Mouse (Mus musculus): ENCODE measurements around the gene Etl4. TPM values are rescaled to one million over a fixed set of nuclear protein-coding genes. Genes with fewer than 3 reads are reported as not detected.

The Etl4 gene
- polyA plus RNA-seq, 1 experiment from 2014 or later: 12.4 TPM

DNA sequence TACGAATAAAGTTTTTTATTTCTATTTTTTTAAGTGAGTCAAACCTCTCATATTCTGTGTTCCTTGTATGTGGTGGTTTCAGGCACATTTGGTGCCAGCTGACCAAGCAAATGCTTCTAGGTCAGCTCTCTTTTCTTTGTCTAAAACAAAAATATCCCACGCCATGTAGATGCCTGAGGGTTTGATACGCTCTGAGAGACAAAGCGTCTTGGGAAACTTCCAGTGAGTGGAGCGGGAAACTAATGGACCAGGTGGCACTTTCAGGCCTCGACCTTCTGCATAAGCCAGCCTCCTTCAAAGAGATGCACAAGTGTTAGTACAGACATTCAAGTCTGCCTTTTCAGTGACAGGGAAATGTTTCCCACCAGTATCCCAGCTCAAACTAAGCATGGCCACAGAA is 426.6 kb downstream of the Etl4 start:
- TF ChIP-seq CTCF (IDR thresholded peaks at IDR 0.05; ENCODE audit: low read depth) (no peak), EP300 (optimal IDR thresholded peaks at IDR 0.05) (no peak)
- Histone ChIP-seq H3K27me3 (ENCODE audit: control insufficient read depth, insufficient read depth, low read length) (no peaks in the 10 kb centered on the region), H3K4me2 (replicated peaks; ENCODE audit: low read depth) (no peak overlapping the region), H3K4me3 (ENCODE audit: low read depth, low read length) (no peak overlapping the region), H3K9me3 (ENCODE audit: control insufficient read depth, low read length) (no peaks in the 10 kb centered on the region), H3K36me3 (ENCODE audit: control insufficient read depth, insufficient read depth, low read length) (no peaks in the 10 kb centered on the region), H3K4me1 (replicated peaks; ENCODE audit: control insufficient read depth, insufficient read depth) (0 out of 2 replicates have a peak, but pooled peaks cover 3% of the 10 kb centered on the region), H3K9ac (ENCODE audit: low read length) (no peak overlapping the region), H3K27ac (replicated peaks) (no peak overlapping the region)
- ATAC-seq (ENCODE audit: low FRiP score, low TSS enrichment) (no peak), DNase-seq (ENCODE audit: low spot score) (no peak)
- WGBS: 88% methylated on average over 6 of the region's 6 CpGs

DNA sequence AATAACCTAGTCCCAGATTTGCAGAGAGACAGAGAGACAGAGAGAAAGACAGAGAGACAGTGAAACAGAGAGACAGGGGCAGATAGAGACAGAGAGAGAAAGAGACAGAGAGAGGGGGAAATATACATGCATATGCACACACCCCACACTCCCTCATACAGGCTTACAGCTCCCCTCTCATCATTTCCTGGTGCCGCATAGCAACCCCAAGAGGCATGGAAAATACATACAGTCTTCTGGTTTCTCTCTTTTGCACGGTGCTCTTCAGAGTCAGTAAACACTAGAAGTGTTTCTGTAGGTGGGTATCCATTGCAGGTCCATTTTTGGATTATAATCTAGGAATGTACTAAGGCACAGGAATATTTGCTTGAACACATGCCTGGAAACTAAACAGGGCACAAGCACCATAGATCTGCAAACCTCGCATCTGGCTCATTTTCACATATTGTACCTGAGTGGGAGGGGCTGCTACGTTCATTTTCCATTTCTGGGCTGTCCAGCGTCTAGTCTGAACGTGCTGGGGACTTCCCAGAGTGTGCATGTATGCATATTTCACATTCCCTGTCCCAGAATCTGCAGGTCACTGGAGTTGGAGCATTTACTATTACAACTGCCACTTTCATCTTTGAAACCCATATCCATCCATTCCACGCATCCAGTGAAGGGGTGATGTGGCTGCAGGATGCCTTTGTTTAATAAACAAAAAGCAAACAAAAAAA is 429.6 kb downstream of the Etl4 start:
- Histone ChIP-seq H3K27ac (replicated peaks) (no peak overlapping the region), H3K9me3 (ENCODE audit: control insufficient read depth, low read length) (no peaks in the 10 kb centered on the region), H3K27me3 (ENCODE audit: control insufficient read depth, insufficient read depth, low read length) (no peaks in the 10 kb centered on the region), H3K4me1 (replicated peaks; ENCODE audit: control insufficient read depth, insufficient read depth) (0 out of 2 replicates have a peak, but pooled peaks cover 3% of the 10 kb centered on the region), H3K9ac (ENCODE audit: low read length) (peak overlapping the region; percentile 27; the same call in 1 of the 2 replicates), H3K4me2 (replicated peaks; ENCODE audit: low read depth) (peak overlapping the region; percentile 48), H3K4me3 (ENCODE audit: low read depth, low read length) (peak overlapping the region; percentile 29; the same call in 1 of the 2 replicates), H3K36me3 (ENCODE audit: control insufficient read depth, insufficient read depth, low read length) (no peaks in the 10 kb centered on the region)
- TF ChIP-seq CTCF (IDR thresholded peaks at IDR 0.05; ENCODE audit: low read depth) (no peak), EP300 (optimal IDR thresholded peaks at IDR 0.05) (no peak)
- WGBS: 34% methylated on average over 7 of the region's 7 CpGs
- no peak for DNase-seq (ENCODE audit: low spot score)
- ATAC-seq (ENCODE audit: low FRiP score, low TSS enrichment): no peak

DNA sequence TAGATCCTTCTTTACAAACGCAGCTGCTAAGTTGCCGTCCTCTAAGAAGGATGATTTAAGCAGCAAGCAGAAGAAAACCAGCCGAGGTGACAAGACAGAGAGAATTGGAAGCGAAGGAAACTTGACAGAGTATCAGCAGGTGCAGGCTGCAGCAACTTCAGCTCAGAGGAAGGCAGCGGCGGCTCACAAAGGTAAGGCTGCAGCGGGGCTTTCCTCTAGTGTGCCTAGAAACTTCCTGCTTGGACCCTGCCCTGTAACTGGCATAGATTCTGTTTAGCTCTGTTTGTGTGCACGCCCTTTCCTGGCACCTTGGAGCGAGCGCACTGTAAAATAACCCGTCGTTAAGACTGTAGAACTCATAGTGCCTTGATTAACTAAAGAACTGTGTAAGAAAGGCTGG is 430.3 kb downstream of the Etl4 start:
- no peak for TF ChIP-seq CTCF (IDR thresholded peaks at IDR 0.05; ENCODE audit: low read depth)
- no peak for TF ChIP-seq EP300 (optimal IDR thresholded peaks at IDR 0.05)
- Histone ChIP-seq H3K9ac (ENCODE audit: low read length) (peak overlapping the region; percentile 27; the same call in 1 of the 2 replicates), H3K36me3 (ENCODE audit: control insufficient read depth, insufficient read depth, low read length) (no peaks in the 10 kb centered on the region), H3K4me1 (replicated peaks; ENCODE audit: control insufficient read depth, insufficient read depth) (0 out of 2 replicates have a peak, but pooled peaks cover 3% of the 10 kb centered on the region), H3K4me2 (replicated peaks; ENCODE audit: low read depth) (peak overlapping the region; percentile 48), H3K27me3 (ENCODE audit: control insufficient read depth, insufficient read depth, low read length) (no peaks in the 10 kb centered on the region), H3K9me3 (ENCODE audit: control insufficient read depth, low read length) (no peaks in the 10 kb centered on the region), H3K27ac (replicated peaks) (no peak overlapping the region), H3K4me3 (ENCODE audit: low read depth, low read length) (peak overlapping the region; percentile 29)
- ATAC-seq (ENCODE audit: low FRiP score, low TSS enrichment): peak; percentile 84
- DNase-seq (ENCODE audit: low spot score): peak; percentile 64
- 12% methylated on average over 12 of the region's 12 CpGs for WGBS

DNA sequence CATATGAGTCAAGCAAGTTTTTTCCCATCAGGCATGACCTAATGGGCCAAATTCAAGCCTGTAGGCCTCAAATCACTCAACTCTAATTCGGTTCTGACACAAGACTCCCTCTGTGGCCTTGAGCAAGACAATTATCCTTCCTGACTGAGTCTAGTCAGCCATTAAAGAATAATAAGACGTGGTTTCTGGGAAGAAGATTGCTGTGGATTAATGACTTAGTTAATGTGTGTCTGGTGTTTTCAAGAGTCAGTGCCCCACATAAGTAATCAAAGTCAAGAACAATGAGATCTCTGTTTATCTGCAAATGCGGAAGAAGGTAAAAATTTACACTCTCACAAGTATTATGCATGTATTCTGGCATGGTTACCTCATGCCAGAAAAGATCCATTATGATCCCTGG is 437.3 kb downstream of the Etl4 start:
- H3K4me1 ChIP-seq (replicated peaks; ENCODE audit: control insufficient read depth, insufficient read depth): no peaks in the 10 kb centered on the region
- 53% methylated on average over 3 of the region's 3 CpGs for WGBS
- DNase-seq (ENCODE audit: low spot score) (no peak), ATAC-seq (ENCODE audit: low FRiP score, low TSS enrichment) (no peak)
- no peak overlapping the region for H3K4me3 ChIP-seq (ENCODE audit: low read depth, low read length)
- TF ChIP-seq CTCF (IDR thresholded peaks at IDR 0.05; ENCODE audit: low read depth): no peak
- no peak for TF ChIP-seq EP300 (optimal IDR thresholded peaks at IDR 0.05)
- no peak overlapping the region for H3K27ac ChIP-seq (replicated peaks)
- no peak overlapping the region for H3K4me2 ChIP-seq (replicated peaks; ENCODE audit: low read depth)
- H3K36me3 ChIP-seq (ENCODE audit: control insufficient read depth, insufficient read depth, low read length): no peaks in the 10 kb centered on the region
- H3K27me3 ChIP-seq (ENCODE audit: control insufficient read depth, insufficient read depth, low read length): no peaks in the 10 kb centered on the region
- H3K9ac ChIP-seq (ENCODE audit: low read length): no peak overlapping the region
- H3K9me3 ChIP-seq (ENCODE audit: control insufficient read depth, low read length): no peaks in the 10 kb centered on the region

DNA sequence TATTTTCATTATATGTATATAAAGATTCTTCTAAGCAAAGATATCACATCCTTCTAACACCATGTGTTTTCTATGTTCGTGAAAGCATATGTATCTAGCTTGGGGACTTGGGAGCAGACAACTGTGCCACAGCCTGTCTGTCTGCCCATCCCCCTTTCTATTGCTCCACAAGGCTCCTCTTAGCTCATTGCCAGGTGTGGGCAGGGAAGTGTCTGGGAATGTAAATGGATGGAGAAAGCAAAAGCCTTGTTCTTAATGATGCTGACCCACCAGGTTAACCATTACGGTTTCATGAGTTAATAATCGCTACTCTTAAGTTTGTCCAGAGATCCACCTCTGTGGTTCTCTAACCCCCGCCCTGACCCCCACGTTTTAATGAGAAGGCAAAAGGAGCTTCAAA is 439.7 kb downstream of the Etl4 start:
- H3K36me3 ChIP-seq (ENCODE audit: control insufficient read depth, insufficient read depth, low read length): no peaks in the 10 kb centered on the region
- H3K4me1 ChIP-seq (replicated peaks; ENCODE audit: control insufficient read depth, insufficient read depth): no peaks in the 10 kb centered on the region
- H3K4me3 ChIP-seq (ENCODE audit: low read depth, low read length): no peak overlapping the region
- WGBS: 66% methylated on average over 5 of the region's 5 CpGs
- TF ChIP-seq EP300 (optimal IDR thresholded peaks at IDR 0.05): no peak
- no peak for TF ChIP-seq CTCF (IDR thresholded peaks at IDR 0.05; ENCODE audit: low read depth)
- no peaks in the 10 kb centered on the region for H3K27me3 ChIP-seq (ENCODE audit: control insufficient read depth, insufficient read depth, low read length)
- no peak overlapping the region for H3K4me2 ChIP-seq (replicated peaks; ENCODE audit: low read depth)
- DNase-seq (ENCODE audit: low spot score) (no peak), ATAC-seq (ENCODE audit: low FRiP score, low TSS enrichment) (no peak)
- H3K9ac ChIP-seq (ENCODE audit: low read length): no peak overlapping the region
- H3K27ac ChIP-seq (replicated peaks): no peak overlapping the region
- H3K9me3 ChIP-seq (ENCODE audit: control insufficient read depth, low read length): no peaks in the 10 kb centered on the region

DNA sequence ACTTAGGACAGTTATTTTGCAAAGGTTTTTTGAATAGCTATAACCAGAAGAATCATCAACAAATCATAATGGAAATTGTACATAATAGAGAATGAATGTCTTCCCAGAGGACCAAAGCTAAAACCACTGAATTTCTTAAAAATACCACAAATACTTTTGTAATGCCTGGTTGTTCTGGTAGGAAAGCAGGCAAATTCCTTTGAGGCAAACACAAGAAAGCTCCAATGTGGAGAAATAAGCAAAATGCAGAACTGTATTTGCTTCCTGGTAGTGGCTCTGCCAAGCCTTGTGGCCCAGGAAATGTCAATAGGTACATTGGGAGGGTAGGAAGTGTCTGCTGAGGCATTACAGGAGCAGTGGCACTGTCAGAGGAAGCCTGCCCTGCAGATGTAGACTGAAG is 443.2 kb downstream of the Etl4 start:
- Histone ChIP-seq H3K4me3 (ENCODE audit: low read depth, low read length) (no peak overlapping the region), H3K9me3 (ENCODE audit: control insufficient read depth, low read length) (no peaks in the 10 kb centered on the region), H3K4me1 (replicated peaks; ENCODE audit: control insufficient read depth, insufficient read depth) (no peaks in the 10 kb centered on the region), H3K27me3 (ENCODE audit: control insufficient read depth, insufficient read depth, low read length) (no peaks in the 10 kb centered on the region), H3K4me2 (replicated peaks; ENCODE audit: low read depth) (no peak overlapping the region), H3K9ac (ENCODE audit: low read length) (no peak overlapping the region), H3K36me3 (ENCODE audit: control insufficient read depth, insufficient read depth, low read length) (no peaks in the 10 kb centered on the region), H3K27ac (replicated peaks) (no peak overlapping the region)
- TF ChIP-seq CTCF (IDR thresholded peaks at IDR 0.05; ENCODE audit: low read depth) (no peak), EP300 (optimal IDR thresholded peaks at IDR 0.05) (no peak)
- DNase-seq (ENCODE audit: low spot score) (no peak), ATAC-seq (ENCODE audit: low FRiP score, low TSS enrichment) (no peak)
